Mouse (Mus musculus) bone marrow macrophage, adult 2 months (primary cell): ENCODE results near the gene Mboat1.

Experiments used
- CTCF ChIP-seq: IDR thresholded peaks from 2 replicates; pipeline ENCODE4 v1.5.1; 2012; ENCODE audit warnings: low read depth, mild to moderate bottlenecking, low read length, moderate library complexity
- POLR2A ChIP-seq: IDR thresholded peaks from 2 replicates; pipeline ENCODE4 v1.6.1; 2012; ENCODE audit warnings: mild to moderate bottlenecking, low read depth, low read length, borderline replicate concordance

DNA sequence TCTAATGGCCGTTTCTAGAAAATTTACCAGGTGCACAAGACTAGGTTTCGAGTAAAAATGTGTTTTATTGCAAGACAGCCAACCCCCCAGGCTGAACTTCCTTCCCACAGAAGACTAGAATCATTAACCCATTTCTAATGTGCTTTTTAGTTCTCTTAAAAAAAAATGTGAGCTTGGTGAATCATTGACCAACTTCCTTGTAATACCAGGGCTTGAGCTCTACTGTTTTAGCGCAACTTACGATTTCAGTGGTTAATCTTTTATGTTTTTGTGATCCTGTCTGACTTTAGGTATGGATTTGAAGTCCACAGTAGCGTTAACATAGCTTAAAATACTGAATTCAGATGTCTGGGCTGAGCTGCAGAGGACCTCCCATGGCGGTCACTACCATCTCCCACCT is 10.2 kb downstream of the Mboat1 start:
- TF ChIP-seq POLR2A (no peak), CTCF (no peak)
